Mouse (Mus musculus) inflammation-experienced regulatory T-cells (primary cell): Measurements from ENCODE around the gene Npcd. TPM values are rescaled to one million over a fixed set of nuclear protein-coding genes. Genes with fewer than 3 reads are reported as not detected.

Experiments used
- polyA plus RNA-seq, 2 experiments: library from polyadenylated mRNA; unstranded; fragments of 100-300 nt; shearing (Covaris generic); gene quantifications; one replicate each; pipeline ENCODE4 v1.2.1; 2017

The Npcd gene
- polyA plus RNA-seq, result not detected

DNA sequence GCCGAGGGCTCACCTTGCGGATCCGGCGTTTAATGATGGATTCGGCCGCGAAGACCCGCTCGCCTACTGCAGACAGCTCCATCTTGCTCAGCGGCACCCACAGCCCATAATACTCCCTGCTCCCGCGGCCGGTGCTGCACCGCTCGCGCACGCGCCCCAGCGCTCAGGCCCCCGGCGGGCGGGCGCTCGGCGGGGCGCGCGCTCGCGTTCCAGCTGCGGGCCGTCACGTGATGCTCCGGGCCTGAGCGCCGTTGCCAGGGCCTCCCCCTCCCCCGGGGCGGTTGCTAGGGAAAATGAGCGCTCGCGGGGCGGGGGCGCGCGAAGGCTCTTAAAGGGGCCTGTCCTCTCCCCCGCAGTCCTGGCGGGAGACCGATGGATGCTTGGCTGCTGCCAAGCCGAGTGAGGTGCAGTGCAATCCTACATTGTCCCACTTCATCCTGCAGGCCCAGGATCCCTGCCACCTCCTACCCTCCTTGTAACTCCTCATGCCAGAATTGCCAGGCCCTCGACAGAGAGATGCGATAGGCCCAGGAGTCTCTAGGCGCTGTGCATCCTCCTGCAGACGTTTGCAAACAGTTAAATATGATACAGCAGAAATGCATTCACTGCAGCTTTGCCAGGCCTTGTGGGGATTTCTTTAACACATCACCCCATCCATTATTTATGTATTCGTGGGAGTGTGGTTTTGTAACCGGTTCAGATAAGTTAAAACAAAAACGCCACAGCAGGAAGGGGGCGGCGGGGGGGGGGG lies at the start of gene Npcd, which contains the start of gene Cbx6:
TSS of gene Npcd (minus strand) at position 108 of the 751 bp plus-strand sequence.
TSS of gene Cbx6 (minus strand) at position 559 of the 751 bp plus-strand sequence.

DNA sequence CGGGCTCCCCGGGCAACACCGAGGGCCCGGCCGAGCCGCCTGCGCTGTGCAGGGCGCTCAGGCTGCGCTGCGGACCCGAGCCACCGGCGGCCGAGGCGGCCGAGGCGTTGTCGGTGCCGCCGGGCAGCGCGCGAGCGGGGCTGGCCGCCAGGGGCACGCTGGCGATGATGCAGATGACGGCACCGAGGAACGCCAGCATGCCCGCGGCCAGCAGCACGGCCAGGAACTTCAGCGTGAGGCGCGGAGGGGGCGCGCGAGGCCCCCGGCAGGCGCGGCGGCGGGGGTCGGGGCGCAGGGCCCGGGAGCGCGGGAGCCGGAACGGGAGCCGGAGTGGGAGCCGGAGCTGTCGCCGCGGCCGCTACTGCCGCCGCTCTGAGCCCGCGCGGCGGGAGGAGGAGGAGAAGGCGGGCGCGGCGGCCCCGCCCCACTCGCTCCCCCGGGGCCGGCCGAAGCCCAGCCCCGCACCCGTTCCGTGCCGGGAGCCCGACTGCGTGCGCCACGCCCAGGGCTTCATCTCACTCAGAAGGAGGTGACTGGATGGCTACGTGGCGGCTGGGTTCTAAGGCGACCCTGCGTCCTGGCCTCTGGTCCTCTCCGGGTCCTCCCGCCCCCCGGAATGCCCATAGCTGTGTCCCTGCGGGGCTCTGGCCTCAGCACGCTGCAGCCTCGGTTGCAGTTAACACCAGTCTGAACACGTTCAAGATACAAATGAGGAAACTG lies 29.5 kb downstream of the Npcd start, which contains the start of gene Nptxr:
TSS of gene Nptxr (minus strand) at position 415 of the 720 bp plus-strand sequence.

DNA sequence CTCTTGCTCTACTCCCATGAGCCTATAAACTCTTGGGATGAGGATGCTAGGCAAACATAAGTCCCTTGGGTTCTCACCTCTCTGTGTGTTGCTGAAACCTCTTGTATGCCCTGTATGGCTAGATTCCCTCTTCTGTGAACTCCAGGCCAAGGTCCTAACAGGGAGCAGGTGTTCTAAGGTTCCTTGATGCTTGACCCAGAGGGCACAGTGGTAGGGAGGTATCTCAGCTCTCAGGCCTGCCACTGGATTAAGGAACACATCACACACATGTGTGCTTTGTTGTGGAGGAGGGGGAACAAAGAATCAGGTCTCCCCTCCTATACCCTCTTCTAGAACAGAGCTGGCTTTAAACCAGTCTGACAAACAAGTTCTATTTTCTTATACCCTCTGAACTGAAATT lies 56.3 kb downstream of the Npcd start, which contains the start of gene Dnal4:
TSS of gene Dnal4 (minus strand) at position 101 of the 400 bp plus-strand sequence.

DNA sequence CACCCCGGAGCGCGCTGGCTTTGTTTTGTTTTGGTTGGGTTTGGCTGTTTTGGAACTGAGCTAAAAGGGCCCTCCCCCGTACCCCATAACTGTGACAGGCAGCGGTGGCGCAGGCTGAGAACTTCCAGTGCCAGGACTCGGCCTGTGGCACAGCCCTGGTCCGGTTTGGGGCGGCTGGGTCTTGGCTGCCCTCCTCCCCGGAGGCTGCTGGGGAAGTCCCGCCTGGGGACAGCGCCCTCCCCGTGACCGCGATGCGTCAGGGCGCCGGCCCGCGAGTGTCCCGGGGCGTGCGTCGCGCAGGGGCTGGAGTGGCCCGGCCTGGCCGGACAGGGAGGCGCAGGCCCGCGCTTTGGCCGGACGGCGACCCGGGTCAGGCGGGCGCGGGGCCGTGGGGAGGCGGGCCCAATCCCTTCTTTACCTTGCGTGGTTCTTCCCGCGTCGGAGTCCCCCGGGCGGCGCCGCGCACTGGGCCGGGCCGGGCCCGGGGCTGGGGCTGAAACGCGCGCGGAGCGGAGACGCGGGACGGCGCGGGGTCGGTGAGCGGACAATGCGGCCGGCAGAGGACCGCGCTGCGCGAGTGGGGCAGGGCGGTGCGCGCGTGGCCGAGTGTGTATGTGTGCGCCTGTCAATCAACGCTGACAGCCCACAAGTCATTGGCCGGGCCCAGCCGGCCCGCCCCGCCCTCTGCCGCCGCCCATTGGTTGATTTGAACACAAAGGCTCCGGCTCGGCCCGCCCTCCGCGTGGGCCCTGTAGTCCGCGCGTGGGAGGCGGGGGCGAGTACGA lies 91.9 kb downstream of the Npcd start, which contains the start of gene Sun2:
TSS of gene Sun2 (minus strand) at position 616 of the 785 bp plus-strand sequence.

Other genes starting within 250 kb of the Npcd start
- gene Dmc1, start 229.1 kb downstream of the Npcd start, polyA plus RNA-seq, result under 1 TPM in 1 of 2 experiments, not detected in 1; 0.29 TPM
- gene Fam227a, start 175.3 kb downstream of the Npcd start, polyA plus RNA-seq, result 1 to 10 TPM in 1 of 2 experiments, under 1 TPM in 1; 0.48 to 3.5 TPM
- 10 to 100 TPM; 15.7 to 20.6 TPM for gene Cby1, start 175.0 kb downstream of the Npcd start, polyA plus RNA-seq
- gene Tomm22, start 163.4 kb downstream of the Npcd start, polyA plus RNA-seq, result 100 to 1,000 TPM; 195 to 206 TPM
- gene Josd1, start 146.3 kb downstream of the Npcd start, polyA plus RNA-seq, result 10 to 100 TPM; 27.7 to 29.4 TPM
- 100 to 1,000 TPM; 101 to 125 TPM for gene Gtpbp1, start 143.4 kb downstream of the Npcd start, polyA plus RNA-seq
- gene Sun2, start 91.7 kb downstream of the Npcd start, polyA plus RNA-seq, result 10 to 100 TPM; 30.0 to 67.5 TPM
- 10 to 100 TPM; 10.8 to 15.2 TPM for gene Dnal4, start 56.4 kb downstream of the Npcd start, polyA plus RNA-seq
- under 1 TPM; 0.25 to 0.77 TPM for gene Nptxr, start 29.5 kb downstream of the Npcd start, polyA plus RNA-seq
- gene Cbx6, start 451 bp upstream of the Npcd start, polyA plus RNA-seq, result 10 to 100 TPM; 29.2 to 47.0 TPM
- gene Apobec3, start 57.4 kb upstream of the Npcd start, polyA plus RNA-seq, result 100 to 1,000 TPM; 351 to 448 TPM
- 100 to 1,000 TPM; 154 to 175 TPM for gene Cbx7, start 136.9 kb upstream of the Npcd start, polyA plus RNA-seq
- 1 to 10 TPM in 1 of 2 experiments, under 1 TPM in 1; 0.78 to 1.7 TPM for gene Pdgfb, start 180.7 kb upstream of the Npcd start, polyA plus RNA-seq